29 mouse cellular contexts compared by ENCODE assay signal in the genomic region with DNA sequence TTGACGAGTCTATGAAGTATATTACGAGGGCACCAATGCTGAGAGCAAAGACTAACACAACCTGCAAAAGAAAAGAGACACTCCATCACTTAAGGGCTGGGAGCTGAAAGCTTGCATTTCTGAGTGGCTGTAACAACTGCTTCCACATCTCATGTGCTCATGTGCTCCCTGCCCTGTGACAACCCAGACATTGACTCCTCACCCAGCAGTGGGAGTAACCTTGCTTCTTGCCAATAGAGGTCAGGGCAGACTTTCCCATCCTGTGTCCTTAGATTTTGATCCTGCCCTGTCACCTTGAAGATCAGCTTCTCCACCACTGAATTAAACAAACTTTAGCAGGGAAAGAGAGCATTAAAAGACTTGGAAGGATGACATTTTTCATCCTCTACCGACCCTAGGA.
DNase-seq lines count a peak whose midpoint lies in the region; ATAC-seq and TF ChIP-seq lines count a peak whose summit lies in the region.
"Had no signal": no experiment of that assay in that cellular context is flagged by ENCODE, and none has a peak within 500 bp of the region (broad histone marks: within the 10 kb centered on the region; RNA-seq: fewer than 3 reads in every experiment).

No protein-coding gene starts in this region.

- TF ChIP-seq CTCF in kidney, postnatal 0 days (IDR thresholded peaks at IDR 0.05; ENCODE audit: low read depth): 0 out of 2 replicates have a peak, but pooled peaks have one; percentile 8
- peak; percentile 27 for TF ChIP-seq CTCF in Patski (IDR thresholded peaks at IDR 0.05)

- CTCF ChIA-PET in Patski (lab: Charles Lee): interaction anchor here (2.2 kb wide), 1 partner anchor 13 kb away, joined by 7 read pairs; no protein-coding TSS in a partner anchor

- H3K4me3 ChIP-seq in kidney, postnatal 0 days (replicated peaks; ENCODE audit: low read depth, low read length): no peak overlapping the region
- H3K4me3 ChIP-seq: forebrain, embryonic 10.5 days; forebrain, embryonic 13.5 days; heart, embryonic 12.5 days; heart, embryonic 15.5 days had no signal

- intact Hi-C loops in gastrocnemius, postnatal 36 days (cut with DNase I): no loop called here

- POLR2A ChIA-PET in Patski (lab: Charles Lee): no interaction called here

- peak; percentile 66 for DNase-seq in adrenal gland, adult 2 months
- DNase-seq in adrenal gland, adult 18-20 months (ENCODE audit: low spot score in 2 of 2): no peak
- DNase-seq in kidney, postnatal 0 days (ENCODE audit: low spot score): no peak
- DNase-seq in kidney, adult 18-20 months: no peak
- no peak for DNase-seq in Patski (ENCODE audit: low read depth, low spot score)
- DNase-seq in adrenal gland, postnatal 36 days: peak; percentile 31 to 45
- DNase-seq in gastrocnemius, postnatal 36 days: no peak
- DNase-seq: B cell, adult 2 months; cerebellum, adult 11-12 months; cerebellum, adult 8-10 months; cerebellum, postnatal 10 days; cerebellum, postnatal 36 days; embryo, embryonic 11 days; gastrocnemius, postnatal 10 days; heart, adult 11 months; heart, postnatal 14 days; heart, postnatal 4 days; kidney, adult 8-10 months had no signal

- 78% methylated on average over 3 of the region's 3 CpGs for WGBS in kidney, postnatal 0 days

- in situ Hi-C loops in Patski (cut with MboI; ENCODE audit: low pct_unique_long_range_greater_than_20kb): no loop called here

- H3K27ac ChIP-seq in kidney, postnatal 0 days: no peak overlapping the region
- H3K27ac ChIP-seq: forebrain, embryonic 10.5 days; forebrain, embryonic 13.5 days; heart, embryonic 15.5 days; hindbrain, embryonic 14.5 days; hindbrain, postnatal 0 days had no signal

- no peaks in the 10 kb centered on the region for H3K27me3 ChIP-seq in kidney, postnatal 0 days (ENCODE audit: insufficient read depth, low read length)
- H3K27me3 ChIP-seq in Patski: no peaks in the 10 kb centered on the region
- H3K27me3 ChIP-seq: CH12.LX; forebrain, embryonic 13.5 days had no signal

- H3K9ac ChIP-seq in kidney, postnatal 0 days (ENCODE audit: low read depth, low read length): no peak overlapping the region
- H3K9ac ChIP-seq: forebrain, embryonic 13.5 days; heart, embryonic 12.5 days; heart, embryonic 15.5 days; hindbrain, embryonic 14.5 days had no signal

- H3K9me3 ChIP-seq in kidney, postnatal 0 days (replicated peaks; ENCODE audit: low read length): no peaks in the 10 kb centered on the region
- H3K9me3 ChIP-seq: forebrain, embryonic 10.5 days; forebrain, embryonic 13.5 days; heart, embryonic 12.5 days; heart, embryonic 15.5 days had no signal

- ATAC-seq in kidney, postnatal 0 days (replicated peaks; ENCODE audit: low FRiP score, low read depth): no peak
- no peak for ATAC-seq in Patski
- ATAC-seq: activated CD4-positive, CD25-positive, alpha-beta regulatory T cell, adult 4 months; forebrain, embryonic 13.5 days; forebrain, embryonic 16.5 days; hindbrain, postnatal 0 days; inflammation-experienced regulatory T-cells, adult 6 months; intestine, postnatal 0 days had no signal

- no peak overlapping the region for H3K4me2 ChIP-seq in kidney, postnatal 0 days (ENCODE audit: low read length)
- H3K4me2 ChIP-seq: forebrain, embryonic 13.5 days; heart, embryonic 12.5 days; heart, embryonic 15.5 days; hindbrain, embryonic 14.5 days had no signal

- H3K36me3 ChIP-seq in kidney, postnatal 0 days (ENCODE audit: insufficient read depth, low read length): no peaks in the 10 kb centered on the region
- H3K36me3 ChIP-seq: forebrain, embryonic 10.5 days; heart, embryonic 12.5 days; heart, embryonic 15.5 days had no signal

- no peaks in the 10 kb centered on the region for H3K4me1 ChIP-seq in kidney, postnatal 0 days (replicated peaks; ENCODE audit: insufficient read depth, low read length)
- H3K4me1 ChIP-seq: heart, embryonic 12.5 days; heart, embryonic 15.5 days had no signal

Comparison
In these comparisons a context has a peak if more than half of its experiments do, and no peak if none do; other contexts are left out.
1. DNase-seq: peak in adrenal gland, adult 2 months (single experiment) and adrenal gland, postnatal 36 days (2 of 2); none in adrenal gland, adult 18-20 months (0 of 2), kidney, postnatal 0 days (single experiment), kidney, adult 18-20 months (single experiment), Patski (single experiment) and gastrocnemius, postnatal 36 days (0 of 2).